Mouse (Mus musculus) cerebellum, adult 8-10 months (tissue): ENCODE measurements at regions not wholly inside any gene's neighbourhood (a gene's known extent, or its start where the extent isn't known, plus 50 kb on each side); places are given as distances from the start of the nearest gene placed in this dataset.
"Not testable (repeated sequence)": the region's sequence is repeated elsewhere in the genome, so short reads cannot be mapped to it uniquely, and the experiment has no call there.

Experiments
- DNase-seq: peaks from one replicate; pipeline ENCODE4 v3.0.0; 2022

- DNase-seq, result no peak
Observed at GRCm38 (mm10) chr2:107117564-107117963, 58.1 kb upstream of the Fshb start.

GRCm38 (mm10) chr2:107118711-107119474 is 59.4 kb upstream of the Fshb start:
- no peak for DNase-seq

- DNase-seq, result no peak
Observed at GRCm38 (mm10) chr2:107119697-107120096, 60.2 kb upstream of the Fshb start.

GRCm38 (mm10) chr2:107133186-107133585 is 73.7 kb upstream of the Fshb start:
- no peak for DNase-seq

GRCm38 (mm10) chr2:107149317-107149716 is 89.9 kb upstream of the Fshb start:
- DNase-seq, result no peak

GRCm38 (mm10) chr2:107149851-107150250 is 90.4 kb upstream of the Fshb start:
- DNase-seq, result no peak

- DNase-seq, result no peak
Observed at GRCm38 (mm10) chr2:107150373-107150772, 90.9 kb upstream of the Fshb start.

GRCm38 (mm10) chr2:107151878-107152277 is 92.4 kb upstream of the Fshb start:
- no peak for DNase-seq

- DNase-seq, result not testable (repeated sequence)
Observed at GRCm38 (mm10) chr2:107158836-107159402, 99.5 kb upstream of the Fshb start.

GRCm38 (mm10) chr2:107175721-107176120 is 114.7 kb upstream of the Kcna4 start:
- DNase-seq, result peak; percentile 3

- no peak for DNase-seq
Observed at GRCm38 (mm10) chr2:107183066-107183465, 107.4 kb upstream of the Kcna4 start.

GRCm38 (mm10) chr2:107184864-107185263 is 105.6 kb upstream of the Kcna4 start:
- no peak for DNase-seq

GRCm38 (mm10) chr2:107201856-107202473 is 88.5 kb upstream of the Kcna4 start:
- no peak for DNase-seq

GRCm38 (mm10) chr2:107202474-107202858 is 88.0 kb upstream of the Kcna4 start:
- no peak for DNase-seq

GRCm38 (mm10) chr2:107221544-107221943 is 68.9 kb upstream of the Kcna4 start:
- no peak for DNase-seq

GRCm38 (mm10) chr2:107224679-107225078 is 65.8 kb upstream of the Kcna4 start:
- DNase-seq, result no peak

- no peak for DNase-seq
Observed at GRCm38 (mm10) chr2:107227486-107227885, 63.0 kb upstream of the Kcna4 start.

- no peak for DNase-seq
Observed at GRCm38 (mm10) chr2:107228287-107228686, 62.2 kb upstream of the Kcna4 start.

GRCm38 (mm10) chr2:107231680-107232079 is 58.8 kb upstream of the Kcna4 start:
- DNase-seq, result no peak

GRCm38 (mm10) chr2:107232885-107233284 is 57.6 kb upstream of the Kcna4 start:
- no peak for DNase-seq
